Mouse (Mus musculus) forebrain, embryonic 11.5 days (tissue): ENCODE results near the gene Vnn1. TPM values are rescaled to one million over a fixed set of nuclear protein-coding genes. Genes with fewer than 3 reads are reported as not detected.

Experiments
- ATAC-seq: fragments of 200-750 bp; cut with Nextera tagmentation; replicated peaks from 2 replicates; pipeline ENCODE4 v1.8.0; 2017; ENCODE audit warnings: moderate TSS enrichment; ENCODE audit not compliant: low FRiP score
- DNase-seq: peaks from one replicate; pipeline ENCODE4 v3.0.0-alpha.2; 2017; ENCODE audit warnings: low spot score
- H3K27ac ChIP-seq: fragments of 300-500 bp; sonication (generic); 2 replicates; pipeline ENCODE4 v1.5.1; 2014; ENCODE audit warnings: low read depth, low read length
- H3K27me3 ChIP-seq: fragments of 300-500 bp; sonication (generic); 2 replicates; pipeline ENCODE4 v1.6.1; 2014; ENCODE audit warnings: mild to moderate bottlenecking, low read length, mixed read lengths; ENCODE audit not compliant: control insufficient read depth, insufficient read depth
- H3K36me3 ChIP-seq: fragments of 300-500 bp; sonication (generic); 2 replicates; pipeline ENCODE4 v1.6.1; 2014; ENCODE audit warnings: mild to moderate bottlenecking, low read length, moderate library complexity, mixed read lengths; ENCODE audit not compliant: control insufficient read depth, insufficient read depth
- H3K4me1 ChIP-seq: fragments of 300-500 bp; sonication (generic); replicated peaks from 2 replicates; pipeline ENCODE4 v1.6.1; 2014; ENCODE audit warnings: low read length, mixed read lengths; ENCODE audit not compliant: control insufficient read depth, insufficient read depth
- H3K4me2 ChIP-seq: fragments of 300-500 bp; sonication (generic); 2 replicates; pipeline ENCODE4 v1.6.1; 2014; ENCODE audit warnings: low read depth, mild to moderate bottlenecking, low read length, moderate library complexity, mixed read lengths; ENCODE audit not compliant: severe bottlenecking
- H3K4me3 ChIP-seq: fragments of 300-500 bp; sonication (generic); 2 replicates; pipeline ENCODE4 v1.5.1; 2014; ENCODE audit warnings: low read depth, low read length
- H3K9ac ChIP-seq: fragments of 300-500 bp; sonication (generic); 2 replicates; pipeline ENCODE4 v1.6.1; 2014; ENCODE audit warnings: low read length
- H3K9me3 ChIP-seq: fragments of 300-500 bp; sonication (generic); 2 replicates; pipeline ENCODE4 v1.6.1; 2016; ENCODE audit warnings: low read length, mixed read lengths; ENCODE audit not compliant: control insufficient read depth
- WGBS: fragments of 180-500 bp; shearing (Covaris S2); extraction: QIAGEN DNeasy Blood & Tissue Kit; methylation state at CpG from one replicate; pipeline ENCODE4 v1.1.7; 2014; 5-methylcytosine and 5-hydroxymethylcytosine counted together
- polyA plus RNA-seq: library from polyadenylated mRNA; unstranded; fragments of >200 nt; fragmentation: Nextera tagmentation; extraction: Ambion mirVana; gene quantifications from 2 replicates; pipeline ENCODE4 v1.2.1, GENCODE M21; 2014

Gene Vnn1
- polyA plus RNA-seq, 1 experiment from 2014 or later, result 1.5 TPM

GRCm38 (mm10) chr10:23895376-23895775 is 888 bp downstream of the Vnn1 start:
- H3K4me1 ChIP-seq, result no peaks in the 10 kb centered on the region
- H3K9me3 ChIP-seq, result no peaks in the 10 kb centered on the region
- no peak for ATAC-seq
- WGBS, result 87% methylated on average over 7 of the region's 7 CpGs
- no peak overlapping the region for H3K27ac ChIP-seq
- H3K4me2 ChIP-seq, result no peak overlapping the region
- no peak overlapping the region for H3K4me3 ChIP-seq
- H3K27me3 ChIP-seq, result no peaks in the 10 kb centered on the region
- no peaks in the 10 kb centered on the region for H3K36me3 ChIP-seq
- H3K9ac ChIP-seq, result no peak overlapping the region
- DNase-seq, result no peak

- WGBS, result 43% methylated on average over 3 of the region's 3 CpGs
- Histone ChIP-seq H3K9ac (no peak overlapping the region), H3K36me3 (no peaks in the 10 kb centered on the region), H3K4me2 (no peak overlapping the region), H3K4me1 (no peaks in the 10 kb centered on the region), H3K27me3 (no peaks in the 10 kb centered on the region), H3K4me3 (no peak overlapping the region), H3K27ac (no peak overlapping the region), H3K9me3 (no peaks in the 10 kb centered on the region)
- ATAC-seq (peak; percentile 69), DNase-seq (no peak)
Observed at GRCm38 (mm10) chr10:23901119-23901518, 6.6 kb downstream of the Vnn1 start.

- Histone ChIP-seq H3K9ac (no peak overlapping the region), H3K36me3 (no peaks in the 10 kb centered on the region), H3K27ac (no peak overlapping the region), H3K9me3 (no peaks in the 10 kb centered on the region), H3K4me2 (no peak overlapping the region), H3K4me1 (no peaks in the 10 kb centered on the region), H3K27me3 (no peaks in the 10 kb centered on the region), H3K4me3 (no peak overlapping the region)
- DNase-seq, result no peak
- 93% methylated on average over 1 of the region's 1 CpGs for WGBS
- ATAC-seq, result no peak
Observed at GRCm38 (mm10) chr10:23905661-23906060, 11.2 kb downstream of the Vnn1 start.

- no peak for DNase-seq
- Histone ChIP-seq H3K4me1 (no peaks in the 10 kb centered on the region), H3K4me2 (no peak within 1 kb of the TSS), H3K36me3 (no peaks in the 10 kb centered on the region), H3K27me3 (no peaks in the 10 kb centered on the region), H3K27ac (no peak within 1 kb of the TSS), H3K9me3 (no peaks in the 10 kb centered on the region), H3K9ac (no peak within 1 kb of the TSS), H3K4me3 (no peak within 1 kb of the TSS)
- ATAC-seq, result no peak
- 93% methylated on average over 4 of the region's 4 CpGs for WGBS
Observed at GRCm38 (mm10) chr10:23920056-23920455, 25.6 kb downstream of the Vnn1 start, which contains the start of gene Taar1. Gene Taar1 (plus strand): TSS chr10:23920356.

GRCm38 (mm10) chr10:23922468-23922867 is 28.0 kb downstream of the Vnn1 start:
- Histone ChIP-seq H3K9ac (no peak overlapping the region), H3K27me3 (no peaks in the 10 kb centered on the region), H3K9me3 (no peaks in the 10 kb centered on the region), H3K4me1 (no peaks in the 10 kb centered on the region), H3K27ac (no peak overlapping the region), H3K4me2 (no peak overlapping the region), H3K36me3 (no peaks in the 10 kb centered on the region), H3K4me3 (no peak overlapping the region)
- WGBS, result 89% methylated on average over 3 of the region's 3 CpGs
- no peak for ATAC-seq
- no peak for DNase-seq

GRCm38 (mm10) chr10:23923941-23924340 is 29.5 kb downstream of the Vnn1 start:
- Histone ChIP-seq H3K4me1 (no peaks in the 10 kb centered on the region), H3K9ac (no peak overlapping the region), H3K9me3 (no peaks in the 10 kb centered on the region), H3K27ac (no peak overlapping the region), H3K4me3 (no peak overlapping the region), H3K4me2 (no peak overlapping the region), H3K27me3 (no peaks in the 10 kb centered on the region), H3K36me3 (no peaks in the 10 kb centered on the region)
- 84% methylated on average over 2 of the region's 2 CpGs for WGBS
- no peak for ATAC-seq
- no peak for DNase-seq

- H3K4me2 ChIP-seq, result no peak overlapping the region
- H3K4me1 ChIP-seq, result no peaks in the 10 kb centered on the region
- H3K36me3 ChIP-seq, result no peaks in the 10 kb centered on the region
- H3K9ac ChIP-seq, result no peak overlapping the region
- no peak overlapping the region for H3K27ac ChIP-seq
- H3K27me3 ChIP-seq, result no peaks in the 10 kb centered on the region
- 47% methylated on average over 4 of the region's 4 CpGs for WGBS
- no peak overlapping the region for H3K4me3 ChIP-seq
- no peak for DNase-seq
- ATAC-seq, result no peak
- no peaks in the 10 kb centered on the region for H3K9me3 ChIP-seq
Observed at GRCm38 (mm10) chr10:23937613-23938012, 43.1 kb downstream of the Vnn1 start.

- H3K9ac ChIP-seq, result no peak within 1 kb of the TSS
- no peak within 1 kb of the TSS for H3K27ac ChIP-seq
- no peaks in the 10 kb centered on the region for H3K27me3 ChIP-seq
- no peaks in the 10 kb centered on the region for H3K4me1 ChIP-seq
- no peak within 1 kb of the TSS for H3K4me3 ChIP-seq
- H3K36me3 ChIP-seq, result no peaks in the 10 kb centered on the region
- H3K4me2 ChIP-seq, result no peak within 1 kb of the TSS
- ATAC-seq, result no peak
- no peak for DNase-seq
- H3K9me3 ChIP-seq, result no peaks in the 10 kb centered on the region
- 60% methylated on average over 6 of the region's 6 CpGs for WGBS
Observed at GRCm38 (mm10) chr10:23938312-23938711, 43.8 kb downstream of the Vnn1 start, which contains the start of gene Taar2. Gene Taar2 (plus strand): TSS chr10:23938572.

- WGBS, result 71% methylated on average over 5 of the region's 5 CpGs
- DNase-seq (no peak), ATAC-seq (no peak)
- H3K9ac ChIP-seq, result no peak overlapping the region
- H3K4me1 ChIP-seq, result no peaks in the 10 kb centered on the region
- no peak overlapping the region for H3K27ac ChIP-seq
- no peak overlapping the region for H3K4me2 ChIP-seq
- no peaks in the 10 kb centered on the region for H3K36me3 ChIP-seq
- no peaks in the 10 kb centered on the region for H3K27me3 ChIP-seq
- H3K4me3 ChIP-seq, result no peak overlapping the region
- no peaks in the 10 kb centered on the region for H3K9me3 ChIP-seq
Observed at GRCm38 (mm10) chr10:23942465-23942864, 48.0 kb downstream of the Vnn1 start.
